Mouse (Mus musculus): ENCODE measurements around the gene Prkca. TPM values are rescaled to one million over a fixed set of nuclear protein-coding genes. Genes with fewer than 3 reads are reported as not detected.

Prkca gene
- polyA plus RNA-seq, 1 experiment from 2014 or later, result 9.7 TPM

DNA sequence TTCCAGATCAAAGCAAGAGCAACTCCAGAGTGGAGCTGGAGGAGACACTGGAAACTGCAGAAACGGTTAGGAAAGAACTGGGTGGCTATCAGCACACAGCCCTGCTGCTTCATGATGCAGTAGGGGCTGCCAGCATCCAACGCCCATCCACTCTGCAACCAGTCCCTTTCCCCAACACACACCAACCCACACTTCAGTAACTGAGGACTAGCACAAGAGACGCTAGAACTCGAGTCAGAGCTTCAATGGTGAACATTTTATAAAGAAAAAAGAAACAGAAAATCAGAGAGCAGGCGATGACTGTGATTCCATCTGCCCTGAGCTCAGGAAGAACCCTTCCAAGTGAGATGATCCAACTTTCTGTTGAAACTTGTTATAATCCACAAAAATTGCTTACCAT lies 31.2 kb downstream of the Prkca start:
- Histone ChIP-seq H3K9ac (no peak overlapping the region), H3K4me3 (replicated peaks) (no peak overlapping the region), H3K36me3 (no peaks in the 10 kb centered on the region), H3K27ac (replicated peaks) (no peak overlapping the region), H3K4me1 (peaks cover 14% of the 10 kb centered on the region), H3K4me2 (replicated peaks) (no peak overlapping the region), H3K27me3 (no peaks in the 10 kb centered on the region), H3K9me3 (replicated peaks) (no peaks in the 10 kb centered on the region)
- 62% methylated on average over 5 of the region's 5 CpGs for WGBS
- no peak for ATAC-seq (ENCODE audit: insufficient number of reproducible peaks, low FRiP score, low TSS enrichment, low read depth)

DNA sequence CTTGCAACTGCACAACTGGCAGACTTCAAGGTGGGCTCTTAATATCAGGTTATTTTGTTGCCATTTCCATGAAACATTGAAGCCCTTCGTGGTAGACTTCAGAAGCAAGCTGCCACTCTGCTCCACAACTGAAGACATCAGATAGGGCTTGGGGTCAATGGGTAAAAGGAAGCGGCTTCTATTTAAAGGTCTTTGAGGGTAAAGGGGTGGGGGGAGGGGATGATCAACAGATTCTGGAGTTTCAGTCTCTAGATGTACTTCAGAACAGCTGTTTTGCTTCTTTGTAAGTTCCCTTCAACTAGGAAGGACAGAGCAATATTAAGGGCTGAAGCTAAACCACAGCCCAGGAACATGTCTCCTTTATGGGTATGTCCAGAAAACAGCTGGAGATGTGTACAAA lies 31.8 kb downstream of the Prkca start:
- WGBS, result 56% methylated on average over 2 of the region's 2 CpGs
- H3K36me3 ChIP-seq, result no peaks in the 10 kb centered on the region
- peaks cover 9% of the 10 kb centered on the region; the same call in 1 of the 2 replicates for H3K4me1 ChIP-seq
- no peak overlapping the region for H3K4me3 ChIP-seq (replicated peaks)
- no peak for ATAC-seq (ENCODE audit: insufficient number of reproducible peaks, low FRiP score, low TSS enrichment, low read depth)
- H3K27ac ChIP-seq (replicated peaks), result no peak overlapping the region
- H3K4me2 ChIP-seq (replicated peaks), result no peak overlapping the region
- no peak overlapping the region for H3K9ac ChIP-seq
- no peaks in the 10 kb centered on the region for H3K27me3 ChIP-seq
- H3K9me3 ChIP-seq (replicated peaks), result no peaks in the 10 kb centered on the region

DNA sequence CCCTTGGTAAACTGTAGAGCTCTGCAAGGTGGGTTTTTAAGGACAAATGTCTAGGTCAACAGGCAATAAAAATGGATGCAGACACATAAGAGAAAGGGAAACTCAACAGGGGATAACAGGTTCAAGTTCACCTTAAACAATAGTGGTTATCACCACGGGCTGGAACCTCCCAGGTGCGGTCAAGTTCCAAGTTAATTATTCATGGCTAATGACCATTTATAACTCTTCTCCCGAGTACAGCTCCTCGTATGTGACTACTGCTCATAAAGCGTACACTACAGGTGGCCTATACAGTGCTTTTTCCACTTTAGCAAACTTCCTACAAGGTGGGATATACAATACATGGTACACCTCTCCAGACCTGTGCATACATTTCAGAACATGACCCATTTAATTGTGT lies 33.9 kb downstream of the Prkca start:
- Histone ChIP-seq H3K27me3 (no peaks in the 10 kb centered on the region), H3K27ac (replicated peaks) (no peak overlapping the region), H3K4me3 (replicated peaks) (no peak overlapping the region), H3K9me3 (replicated peaks) (no peaks in the 10 kb centered on the region), H3K4me2 (replicated peaks) (no peak overlapping the region), H3K36me3 (no peaks in the 10 kb centered on the region), H3K4me1 (peaks cover 9% of the 10 kb centered on the region; the same call in 1 of the 2 replicates), H3K9ac (no peak overlapping the region)
- WGBS, result 90% methylated on average over 5 of the region's 5 CpGs
- ATAC-seq (ENCODE audit: insufficient number of reproducible peaks, low FRiP score, low TSS enrichment, low read depth), result no peak

DNA sequence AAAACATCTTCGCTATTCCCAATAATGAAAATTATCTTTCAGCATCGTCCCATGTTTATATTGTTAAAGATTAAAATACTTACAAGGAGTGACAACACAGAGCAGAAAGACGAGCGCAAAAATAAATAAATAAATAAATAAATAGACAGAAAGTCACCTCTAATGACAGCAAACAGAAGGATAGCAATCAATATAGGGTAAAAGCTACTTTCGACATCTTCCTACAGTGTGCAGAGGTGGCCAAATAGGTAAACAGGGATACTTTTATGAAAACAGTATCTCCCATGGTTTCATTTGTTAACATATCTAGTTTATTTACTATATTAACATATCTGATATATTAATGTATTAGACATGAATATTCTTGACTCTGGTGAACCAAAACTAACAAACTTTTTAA lies 35.5 kb downstream of the Prkca start:
- Histone ChIP-seq H3K4me1 (0 out of 2 replicates have a peak, but pooled peaks cover 4% of the 10 kb centered on the region), H3K4me2 (replicated peaks) (no peak overlapping the region), H3K9ac (no peak overlapping the region), H3K4me3 (replicated peaks) (no peak overlapping the region), H3K9me3 (replicated peaks) (no peaks in the 10 kb centered on the region), H3K27ac (replicated peaks) (no peak overlapping the region), H3K27me3 (no peaks in the 10 kb centered on the region), H3K36me3 (no peaks in the 10 kb centered on the region)
- 92% methylated on average over 5 of the region's 5 CpGs for WGBS
- ATAC-seq (ENCODE audit: insufficient number of reproducible peaks, low FRiP score, low TSS enrichment, low read depth), result no peak

DNA sequence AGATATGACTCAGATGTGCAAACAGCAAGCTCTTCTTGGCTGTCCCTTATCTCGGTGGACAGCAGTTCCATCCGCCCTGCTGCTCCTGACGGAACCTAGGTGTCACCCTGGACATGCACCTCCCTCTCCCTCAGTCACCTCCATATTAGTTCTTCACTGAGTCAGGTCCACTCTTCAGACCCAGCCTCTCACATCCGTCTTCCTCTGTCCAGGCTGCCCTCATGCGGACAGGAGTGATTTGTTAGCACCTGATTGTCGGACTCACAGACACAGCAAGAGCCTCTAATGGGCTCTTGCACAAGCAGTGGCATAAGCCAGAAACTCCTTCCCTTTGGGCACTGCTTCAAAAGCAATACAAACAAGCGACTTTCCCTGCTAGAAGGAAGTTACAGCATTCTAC lies 36.5 kb downstream of the Prkca start:
- Histone ChIP-seq H3K4me2 (replicated peaks) (no peak overlapping the region), H3K27me3 (no peaks in the 10 kb centered on the region), H3K9me3 (replicated peaks) (no peaks in the 10 kb centered on the region), H3K4me1 (0 out of 2 replicates have a peak, but pooled peaks cover under 1% of the 10 kb centered on the region), H3K4me3 (replicated peaks) (no peak overlapping the region), H3K36me3 (no peaks in the 10 kb centered on the region), H3K9ac (no peak overlapping the region), H3K27ac (replicated peaks) (no peak overlapping the region)
- 81% methylated on average over 7 of the region's 7 CpGs for WGBS
- no peak for ATAC-seq (ENCODE audit: insufficient number of reproducible peaks, low FRiP score, low TSS enrichment, low read depth)

DNA sequence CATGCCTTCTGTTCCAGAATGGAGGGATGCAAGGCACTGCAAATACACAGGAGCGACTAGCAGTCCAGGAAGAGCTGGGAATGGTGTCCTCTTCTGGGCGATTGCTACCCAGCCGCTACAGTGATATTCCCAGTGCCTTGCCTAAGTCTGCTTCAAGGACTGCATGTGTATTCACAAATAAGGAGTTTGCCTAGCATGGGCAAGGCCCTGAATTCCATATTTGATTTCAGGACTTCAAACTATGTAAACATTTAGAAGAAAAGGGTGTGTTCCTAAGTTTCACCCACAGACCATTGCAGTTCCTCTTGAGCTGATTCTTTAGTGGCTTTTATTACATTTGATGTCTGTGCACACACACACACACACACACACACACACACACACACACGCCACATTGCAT lies 39.9 kb downstream of the Prkca start:
- no peak overlapping the region for H3K27ac ChIP-seq (replicated peaks)
- ATAC-seq (ENCODE audit: insufficient number of reproducible peaks, low FRiP score, low TSS enrichment, low read depth), result no peak
- H3K4me3 ChIP-seq (replicated peaks), result no peak overlapping the region
- WGBS, result 87% methylated on average over 4 of the region's 4 CpGs
- H3K27me3 ChIP-seq, result no peaks in the 10 kb centered on the region
- H3K9ac ChIP-seq, result no peak overlapping the region
- no peaks in the 10 kb centered on the region for H3K9me3 ChIP-seq (replicated peaks)
- H3K36me3 ChIP-seq, result no peaks in the 10 kb centered on the region
- H3K4me2 ChIP-seq (replicated peaks), result no peak overlapping the region
- H3K4me1 ChIP-seq, result peaks cover 13% of the 10 kb centered on the region; the same call in 1 of the 2 replicates

DNA sequence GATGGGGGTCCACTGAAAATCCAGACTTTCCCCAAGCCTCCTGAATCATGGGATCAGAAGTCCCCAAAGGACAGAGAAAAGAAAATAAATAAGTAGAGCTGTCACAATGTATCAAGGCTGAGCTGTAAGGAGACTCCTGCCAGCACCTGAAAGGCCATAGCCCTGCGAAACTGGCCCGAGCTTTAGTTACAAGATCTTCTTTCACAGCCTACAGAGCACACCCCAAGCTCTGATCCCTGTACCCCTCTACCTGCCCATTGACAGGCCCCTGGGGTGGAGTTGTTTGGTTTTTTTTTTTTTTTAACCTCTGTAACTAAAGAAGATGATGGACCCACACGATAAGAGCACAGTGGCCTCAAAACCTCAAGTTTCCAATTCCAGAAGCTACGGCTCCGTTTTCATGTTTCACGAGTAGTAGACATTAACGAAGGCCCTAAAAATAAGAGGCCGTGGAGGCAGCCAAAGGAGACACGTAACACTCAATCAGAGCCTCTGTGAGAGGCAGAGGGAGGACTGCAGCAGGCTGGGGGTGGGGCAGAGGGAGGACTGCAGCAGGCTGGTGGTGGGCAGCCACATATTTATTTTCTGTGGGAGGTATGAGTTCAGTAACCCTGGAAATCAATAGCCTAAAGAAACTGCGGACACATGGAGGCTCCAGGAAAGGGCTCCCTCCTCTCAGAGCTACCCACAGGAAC lies 41.8 kb downstream of the Prkca start:
- Histone ChIP-seq H3K4me1 (peaks cover 13% of the 10 kb centered on the region; the same call in 1 of the 2 replicates), H3K9ac (no peak overlapping the region), H3K9me3 (replicated peaks) (no peaks in the 10 kb centered on the region), H3K4me2 (replicated peaks) (no peak overlapping the region), H3K27me3 (no peaks in the 10 kb centered on the region), H3K36me3 (no peaks in the 10 kb centered on the region), H3K4me3 (replicated peaks) (no peak overlapping the region), H3K27ac (replicated peaks) (no peak overlapping the region)
- WGBS, result 60% methylated on average over 10 of the region's 10 CpGs
- no peak for ATAC-seq (ENCODE audit: insufficient number of reproducible peaks, low FRiP score, low TSS enrichment, low read depth)

DNA sequence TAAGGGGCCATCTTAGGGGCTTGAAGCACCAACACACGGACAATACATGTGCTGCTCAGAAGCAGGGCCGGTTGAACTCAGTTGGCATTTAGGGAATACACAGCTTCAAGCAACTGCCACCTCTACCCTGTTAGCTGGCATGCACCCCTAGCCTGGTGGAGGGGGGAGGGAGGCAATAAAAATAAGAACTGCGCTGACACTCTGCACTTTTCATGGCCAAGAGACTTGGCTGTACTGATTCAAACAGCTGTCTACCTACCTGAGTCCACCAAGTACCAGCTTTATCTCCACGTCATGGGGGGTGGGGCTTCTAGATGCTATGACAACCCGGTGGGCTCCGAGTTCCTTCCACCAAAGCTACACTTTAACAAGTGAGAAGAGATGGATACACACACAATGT lies 42.7 kb downstream of the Prkca start:
- Histone ChIP-seq H3K36me3 (no peaks in the 10 kb centered on the region), H3K27ac (replicated peaks) (no peak overlapping the region), H3K4me1 (peaks cover 13% of the 10 kb centered on the region; the same call in 1 of the 2 replicates), H3K27me3 (no peaks in the 10 kb centered on the region), H3K9ac (no peak overlapping the region), H3K4me2 (replicated peaks) (no peak overlapping the region), H3K4me3 (replicated peaks) (no peak overlapping the region), H3K9me3 (replicated peaks) (no peaks in the 10 kb centered on the region)
- WGBS, result 89% methylated on average over 6 of the region's 6 CpGs
- ATAC-seq (ENCODE audit: insufficient number of reproducible peaks, low FRiP score, low TSS enrichment, low read depth), result no peak

DNA sequence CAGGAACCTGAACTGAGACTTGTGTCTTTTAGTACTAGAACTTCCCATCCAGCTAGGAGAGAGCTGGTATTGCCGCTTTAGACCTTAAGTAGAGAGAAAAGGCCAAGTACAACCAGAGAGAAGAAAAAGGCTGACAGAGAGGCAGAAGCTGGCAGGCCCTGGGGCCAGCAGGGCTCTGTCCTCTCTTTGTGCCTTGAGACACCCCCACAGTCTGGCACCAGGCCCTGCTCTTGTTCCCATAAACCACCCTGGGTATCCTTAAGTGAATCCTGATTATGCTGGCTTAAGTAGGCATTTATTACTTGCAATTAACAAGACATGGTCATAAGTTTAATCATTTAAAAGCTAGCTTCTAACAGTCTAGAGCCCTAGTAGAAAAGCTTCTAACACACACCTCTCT lies 43.3 kb downstream of the Prkca start:
- Histone ChIP-seq H3K4me3 (replicated peaks) (no peak overlapping the region), H3K27me3 (no peaks in the 10 kb centered on the region), H3K9me3 (replicated peaks) (no peaks in the 10 kb centered on the region), H3K36me3 (no peaks in the 10 kb centered on the region), H3K4me1 (peaks cover 13% of the 10 kb centered on the region; the same call in 1 of the 2 replicates), H3K4me2 (replicated peaks) (no peak overlapping the region), H3K27ac (replicated peaks) (no peak overlapping the region), H3K9ac (no peak overlapping the region)
- WGBS, result 87% methylated on average over 1 of the region's 1 CpGs
- ATAC-seq (ENCODE audit: insufficient number of reproducible peaks, low FRiP score, low TSS enrichment, low read depth), result no peak

DNA sequence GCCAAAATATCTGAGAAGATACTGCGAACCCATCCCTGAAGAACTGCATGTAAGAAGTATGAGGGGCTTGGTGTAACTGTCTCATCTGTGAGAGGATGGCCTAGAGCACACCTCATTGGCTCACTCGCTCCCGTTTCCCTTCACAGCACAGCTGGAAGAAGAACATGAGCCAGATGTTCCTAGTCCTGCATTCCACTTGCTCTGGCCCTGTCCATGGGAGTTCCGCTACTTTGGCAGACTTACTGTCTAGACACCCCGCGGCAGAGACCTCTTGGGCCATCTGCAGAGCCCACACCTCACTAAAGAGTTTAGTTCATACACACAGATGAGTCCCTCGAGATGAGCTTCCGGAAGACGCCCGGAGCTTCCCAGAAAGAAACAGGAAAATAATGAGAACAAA lies 43.8 kb downstream of the Prkca start:
- no peak overlapping the region for H3K4me3 ChIP-seq (replicated peaks)
- H3K27ac ChIP-seq (replicated peaks), result no peak overlapping the region
- H3K36me3 ChIP-seq, result no peaks in the 10 kb centered on the region
- no peak overlapping the region for H3K4me2 ChIP-seq (replicated peaks)
- peaks cover 13% of the 10 kb centered on the region; the same call in 1 of the 2 replicates for H3K4me1 ChIP-seq
- no peak for ATAC-seq (ENCODE audit: insufficient number of reproducible peaks, low FRiP score, low TSS enrichment, low read depth)
- WGBS, result 63% methylated on average over 10 of the region's 10 CpGs
- no peaks in the 10 kb centered on the region for H3K27me3 ChIP-seq
- no peak overlapping the region for H3K9ac ChIP-seq
- no peaks in the 10 kb centered on the region for H3K9me3 ChIP-seq (replicated peaks)

DNA sequence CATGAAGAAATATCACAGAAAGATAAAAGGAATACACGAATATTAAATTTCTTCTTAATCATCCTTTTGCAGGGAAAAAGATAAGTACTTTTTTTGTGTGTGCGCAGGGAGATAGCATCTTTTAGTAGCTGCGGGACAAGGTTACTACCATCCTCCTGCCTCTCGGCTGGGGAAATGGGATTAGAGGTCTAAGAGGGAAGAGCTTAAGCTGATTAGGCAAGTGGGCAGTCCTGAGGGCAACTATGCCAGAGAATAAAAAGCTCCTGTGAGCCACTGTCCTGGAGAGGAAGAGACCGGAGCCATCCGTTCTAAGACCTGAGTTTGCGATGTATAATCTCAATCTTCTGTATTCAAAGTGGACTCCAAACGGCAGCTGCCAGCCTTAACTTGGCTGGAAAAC lies 45.8 kb downstream of the Prkca start:
- no peaks in the 10 kb centered on the region for H3K36me3 ChIP-seq
- no peak overlapping the region for H3K4me3 ChIP-seq (replicated peaks)
- H3K27ac ChIP-seq (replicated peaks), result no peak overlapping the region
- no peaks in the 10 kb centered on the region for H3K9me3 ChIP-seq (replicated peaks)
- 50% methylated on average over 8 of the region's 8 CpGs for WGBS
- H3K27me3 ChIP-seq, result no peaks in the 10 kb centered on the region
- no peak for ATAC-seq (ENCODE audit: insufficient number of reproducible peaks, low FRiP score, low TSS enrichment, low read depth)
- peaks cover 13% of the 10 kb centered on the region; the same call in 1 of the 2 replicates for H3K4me1 ChIP-seq
- H3K9ac ChIP-seq, result no peak overlapping the region
- H3K4me2 ChIP-seq (replicated peaks), result no peak overlapping the region

DNA sequence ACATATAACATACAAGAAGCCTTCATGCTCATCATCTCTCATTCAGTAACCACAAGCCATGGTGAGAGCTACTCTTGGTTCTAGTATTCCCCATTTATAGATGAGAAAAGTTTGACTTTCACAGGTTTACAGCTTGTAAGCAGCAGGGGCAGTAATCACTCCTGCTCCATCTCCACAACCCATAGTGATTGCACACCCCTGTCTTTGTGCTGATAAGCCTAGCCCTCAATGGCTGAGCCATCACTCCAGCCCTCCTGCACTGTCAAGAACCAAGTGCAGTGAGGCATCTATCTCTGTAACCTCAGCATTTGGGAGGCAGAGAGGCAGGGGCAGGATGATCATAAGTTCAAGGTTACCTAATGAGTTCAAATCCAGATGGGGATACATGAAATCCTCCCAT lies 48.4 kb downstream of the Prkca start:
- no peak for ATAC-seq (ENCODE audit: insufficient number of reproducible peaks, low FRiP score, low TSS enrichment, low read depth)
- Histone ChIP-seq H3K9ac (no peak overlapping the region), H3K4me1 (0 out of 2 replicates have a peak, but pooled peaks cover 5% of the 10 kb centered on the region), H3K9me3 (replicated peaks) (no peaks in the 10 kb centered on the region), H3K27me3 (no peaks in the 10 kb centered on the region), H3K4me3 (replicated peaks) (no peak overlapping the region), H3K36me3 (no peaks in the 10 kb centered on the region), H3K27ac (replicated peaks) (no peak overlapping the region), H3K4me2 (replicated peaks) (no peak overlapping the region)
